Mouse (Mus musculus) heart, postnatal 0 days (tissue): ENCODE results near the gene Pafah1b2.

Source experiments
- CTCF ChIP-seq: IDR thresholded peaks from 2 replicates; pipeline ENCODE4 v1.5.1; 2016; ENCODE audit warnings: antibody characterized with exemption, control low read depth, low read depth
- EP300 ChIP-seq: IDR thresholded peaks from 2 replicates; pipeline ENCODE4 v1.6.1; 2016; ENCODE audit warnings: antibody characterized with exemption, low read depth

DNA sequence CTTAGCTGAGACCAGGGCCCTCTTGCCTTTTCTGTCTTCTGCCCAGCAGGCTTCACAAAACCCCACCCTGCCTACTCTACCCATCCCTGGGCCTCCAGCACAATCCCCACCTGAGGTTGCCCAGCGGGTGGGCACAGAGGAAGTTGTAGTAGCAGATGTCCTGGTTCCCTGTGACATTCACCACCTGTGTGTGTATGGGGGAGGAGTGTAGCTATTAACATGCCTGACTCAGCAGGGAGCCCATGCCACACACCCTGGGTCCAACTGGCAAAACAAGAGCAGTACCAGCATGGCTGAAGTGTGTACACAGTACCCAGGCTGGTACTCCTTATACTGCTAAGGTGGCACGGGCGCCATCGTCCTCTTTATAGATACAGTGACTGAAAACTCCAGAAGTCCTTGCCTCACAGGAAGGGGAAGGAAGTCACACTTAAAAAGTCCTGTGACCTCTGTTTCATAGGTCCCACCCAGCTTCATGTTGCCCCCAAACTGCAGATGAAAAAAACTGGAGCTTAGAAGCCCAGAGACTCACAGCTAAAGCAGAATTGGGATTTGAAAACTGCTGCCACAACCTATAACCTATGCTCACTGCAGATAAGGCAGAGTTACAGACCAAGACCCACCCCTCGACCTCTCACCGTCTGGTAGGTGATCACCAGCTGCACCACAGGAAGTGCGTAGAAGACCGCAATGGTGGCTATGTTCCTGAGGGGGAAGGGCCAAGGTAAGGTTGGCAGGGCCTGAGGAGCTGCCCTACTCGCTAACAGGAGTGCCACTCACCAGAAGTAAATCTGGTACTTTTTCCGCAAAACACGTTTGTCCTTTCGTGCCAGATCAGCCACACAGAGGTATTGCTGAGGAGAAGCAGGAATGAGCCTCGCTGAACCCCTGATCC lies 67.7 kb downstream of the Pafah1b2 start:
- TF ChIP-seq CTCF (no peak), EP300 (no peak)
